Mouse (Mus musculus) lung, embryonic 14.5 days (tissue): ENCODE measurements at regions not wholly inside any gene's neighbourhood (a gene's known extent, or its start where the extent isn't known, plus 50 kb on each side); places are given as distances from the start of the nearest gene placed in this dataset.

Source experiments
- ATAC-seq: fragments of 200-750 bp; cut with Nextera tagmentation; 2 replicates; pipeline ENCODE4 v1.8.0; 2017; ENCODE audit warnings: mild to moderate bottlenecking, moderate TSS enrichment, moderate library complexity; ENCODE audit not compliant: insufficient read depth
- DNase-seq: peaks from one replicate; pipeline ENCODE4 v3.0.0-alpha.2; 2015
- H3K27ac ChIP-seq: fragments of 300-500 bp; sonication (generic); 2 replicates; pipeline ENCODE4 v1.5.1; 2014; ENCODE audit warnings: low read depth, mild to moderate bottlenecking, moderate library complexity
- H3K27me3 ChIP-seq: fragments of 300-500 bp; sonication (generic); 2 replicates; pipeline ENCODE4 v1.6.1; 2014; ENCODE audit warnings: low read length, control low read depth; ENCODE audit not compliant: insufficient read depth
- H3K36me3 ChIP-seq: fragments of 300-500 bp; sonication (generic); 2 replicates; pipeline ENCODE4 v1.6.1; 2014; ENCODE audit warnings: control low read depth; ENCODE audit not compliant: insufficient read depth
- H3K4me1 ChIP-seq: fragments of 300-500 bp; sonication (generic); 2 replicates; pipeline ENCODE4 v1.6.1; 2014; ENCODE audit warnings: antibody characterized with exemption, control low read depth; ENCODE audit not compliant: insufficient read depth
- H3K4me2 ChIP-seq: fragments of 300-500 bp; sonication (generic); 2 replicates; pipeline ENCODE4 v1.6.1; 2014; ENCODE audit warnings: mild to moderate bottlenecking
- H3K4me3 ChIP-seq: fragments of 300-500 bp; sonication (generic); 2 replicates; pipeline ENCODE4 v1.5.1; 2014; ENCODE audit warnings: low read depth, low read length
- H3K9ac ChIP-seq: fragments of 300-500 bp; sonication (generic); 2 replicates; pipeline ENCODE4 v1.6.1; 2014
- H3K9me3 ChIP-seq: fragments of 300-500 bp; sonication (generic); 2 replicates; pipeline ENCODE4 v1.6.1; 2016; ENCODE audit warnings: low read depth, low read length, control low read depth
- CTCF ChIP-seq: IDR thresholded peaks from 2 replicates; pipeline ENCODE4 v1.5.1; 2016; ENCODE audit warnings: antibody characterized with exemption, low read depth
- WGBS: fragments of 180-500 bp; shearing (Covaris S2); extraction: QIAGEN DNeasy Blood & Tissue Kit; methylation state at CpG from one replicate; pipeline ENCODE4 v1.1.7; 2014; 5-methylcytosine and 5-hydroxymethylcytosine counted together

GRCm38 (mm10) chr8:92231326-92232225 is 125.8 kb upstream of the Irx5 start:
- no peaks in the 10 kb centered on the region for H3K27me3 ChIP-seq
- H3K4me3 ChIP-seq, result no peak overlapping the region
- no peaks in the 10 kb centered on the region for H3K4me1 ChIP-seq
- no peaks in the 10 kb centered on the region for H3K36me3 ChIP-seq
- WGBS, result 57% methylated on average over 23 of the region's 23 CpGs
- no peak for DNase-seq
- no peak for ATAC-seq
- no peak for TF ChIP-seq CTCF
- H3K4me2 ChIP-seq, result no peak overlapping the region
- no peak overlapping the region for H3K9ac ChIP-seq
- H3K27ac ChIP-seq, result no peak overlapping the region
- H3K9me3 ChIP-seq, result no peaks in the 10 kb centered on the region

DNA sequence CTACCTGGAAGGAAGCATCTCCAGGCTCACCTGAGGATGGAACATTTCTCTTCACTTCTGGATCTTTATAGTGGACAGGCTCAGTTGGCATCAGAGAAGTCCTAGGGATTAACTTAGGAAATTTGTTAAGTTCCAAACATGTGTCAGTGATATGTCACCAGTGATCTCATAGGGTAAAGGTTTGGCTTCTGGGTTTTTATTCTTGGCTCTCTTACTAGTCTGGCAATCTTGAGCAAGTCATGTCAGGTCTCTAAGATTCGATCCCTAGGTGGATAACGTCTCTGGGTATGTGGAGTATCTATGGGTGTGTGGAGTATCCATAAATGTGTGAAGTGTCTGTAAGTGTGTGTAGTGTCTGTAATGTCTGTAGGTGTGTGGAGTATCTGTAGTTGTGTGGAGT is 127.9 kb upstream of the Irx5 start:
- Histone ChIP-seq H3K4me3 (no peak overlapping the region), H3K36me3 (no peaks in the 10 kb centered on the region), H3K27ac (no peak overlapping the region), H3K27me3 (no peaks in the 10 kb centered on the region), H3K4me1 (no peaks in the 10 kb centered on the region), H3K9ac (no peak overlapping the region), H3K9me3 (no peaks in the 10 kb centered on the region), H3K4me2 (no peak overlapping the region)
- WGBS, result 71% methylated on average over 2 of the region's 2 CpGs
- TF ChIP-seq CTCF, result no peak
- no peak for ATAC-seq
- DNase-seq, result no peak

- no peak for ATAC-seq
- 84% methylated on average over 3 of the region's 3 CpGs for WGBS
- no peak overlapping the region for H3K27ac ChIP-seq
- H3K9me3 ChIP-seq, result no peaks in the 10 kb centered on the region
- TF ChIP-seq CTCF, result no peak
- H3K36me3 ChIP-seq, result no peaks in the 10 kb centered on the region
- no peak overlapping the region for H3K4me2 ChIP-seq
- no peak overlapping the region for H3K4me3 ChIP-seq
- no peak for DNase-seq
- no peaks in the 10 kb centered on the region for H3K4me1 ChIP-seq
- H3K9ac ChIP-seq, result no peak overlapping the region
- H3K27me3 ChIP-seq, result no peaks in the 10 kb centered on the region
Measured at GRCm38 (mm10) chr8:92224929-92225328, 132.5 kb upstream of the Irx5 start.

GRCm38 (mm10) chr8:92222992-92223391 is 134.4 kb upstream of the Irx5 start:
- ATAC-seq (no peak), DNase-seq (no peak)
- no peak for TF ChIP-seq CTCF
- Histone ChIP-seq H3K9me3 (no peaks in the 10 kb centered on the region), H3K4me1 (no peaks in the 10 kb centered on the region), H3K9ac (no peak overlapping the region), H3K27me3 (no peaks in the 10 kb centered on the region), H3K4me2 (no peak overlapping the region), H3K36me3 (no peaks in the 10 kb centered on the region), H3K4me3 (no peak overlapping the region), H3K27ac (no peak overlapping the region)
- 52% methylated on average over 3 of the region's 3 CpGs for WGBS

- H3K36me3 ChIP-seq, result no peaks in the 10 kb centered on the region
- no peak for TF ChIP-seq CTCF
- no peaks in the 10 kb centered on the region for H3K4me1 ChIP-seq
- no peak overlapping the region for H3K4me2 ChIP-seq
- no peak overlapping the region for H3K9ac ChIP-seq
- WGBS, result 69% methylated on average over 9 of the region's 9 CpGs
- H3K9me3 ChIP-seq, result no peaks in the 10 kb centered on the region
- DNase-seq (no peak), ATAC-seq (no peak)
- peaks cover 7% of the 10 kb centered on the region; the same call in 1 of the 2 replicates for H3K27me3 ChIP-seq
- no peak overlapping the region for H3K27ac ChIP-seq
- H3K4me3 ChIP-seq, result no peak overlapping the region
Measured at GRCm38 (mm10) chr8:92219181-92219890, 138.1 kb upstream of the Irx5 start.

- Histone ChIP-seq H3K4me3 (no peak overlapping the region), H3K4me2 (no peak overlapping the region), H3K36me3 (no peaks in the 10 kb centered on the region), H3K9me3 (no peaks in the 10 kb centered on the region), H3K4me1 (no peaks in the 10 kb centered on the region), H3K27me3 (peaks cover 10% of the 10 kb centered on the region; the same call in 1 of the 2 replicates), H3K27ac (no peak overlapping the region), H3K9ac (no peak overlapping the region)
- ATAC-seq (no peak), DNase-seq (no peak)
- WGBS, result 72% methylated on average over 2 of the region's 2 CpGs
- TF ChIP-seq CTCF, result no peak
Measured at GRCm38 (mm10) chr8:92217521-92217920, 139.9 kb upstream of the Irx5 start.

DNA sequence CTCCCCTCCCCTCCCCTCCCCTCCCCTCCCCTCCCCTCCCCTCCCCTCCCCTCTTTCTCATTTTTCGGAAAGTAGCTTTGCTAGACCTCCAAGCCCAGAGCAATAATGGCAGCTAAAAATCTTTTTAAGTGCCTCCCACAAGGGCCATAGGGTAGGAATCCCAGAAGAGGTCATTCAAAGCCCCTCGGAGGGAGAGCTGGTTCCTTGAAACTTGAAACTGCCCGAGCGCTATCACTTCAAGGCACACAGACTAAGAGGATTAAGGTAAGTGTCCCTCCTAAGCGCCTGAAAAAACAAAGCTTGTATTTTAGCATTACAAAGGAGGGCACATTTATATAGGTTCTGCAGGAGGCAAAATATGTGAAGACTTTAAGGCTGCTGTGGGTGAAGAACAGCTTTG is 141.2 kb upstream of the Irx5 start:
- Histone ChIP-seq H3K36me3 (no peaks in the 10 kb centered on the region), H3K9me3 (no peaks in the 10 kb centered on the region), H3K4me2 (no peak overlapping the region), H3K4me3 (no peak overlapping the region), H3K27ac (peak overlapping the region; percentile 36; the same call in 1 of the 2 replicates), H3K9ac (no peak overlapping the region), H3K4me1 (no peaks in the 10 kb centered on the region), H3K27me3 (peaks cover 10% of the 10 kb centered on the region; the same call in 1 of the 2 replicates)
- DNase-seq (peak; percentile 13), ATAC-seq (no peak)
- 3% methylated on average over 5 of the region's 5 CpGs for WGBS
- TF ChIP-seq CTCF, result no peak
